Mouse (Mus musculus): ENCODE measurements at regions not wholly inside any gene's neighbourhood (a gene's known extent, or its start where the extent isn't known, plus 50 kb on each side); places are given as distances from the start of the nearest gene placed in this dataset.

GRCm38 (mm10) chr12:10275226-10275625 lies 94.5 kb upstream of the Nt5c1b start:
- no peak for DNase-seq

DNA sequence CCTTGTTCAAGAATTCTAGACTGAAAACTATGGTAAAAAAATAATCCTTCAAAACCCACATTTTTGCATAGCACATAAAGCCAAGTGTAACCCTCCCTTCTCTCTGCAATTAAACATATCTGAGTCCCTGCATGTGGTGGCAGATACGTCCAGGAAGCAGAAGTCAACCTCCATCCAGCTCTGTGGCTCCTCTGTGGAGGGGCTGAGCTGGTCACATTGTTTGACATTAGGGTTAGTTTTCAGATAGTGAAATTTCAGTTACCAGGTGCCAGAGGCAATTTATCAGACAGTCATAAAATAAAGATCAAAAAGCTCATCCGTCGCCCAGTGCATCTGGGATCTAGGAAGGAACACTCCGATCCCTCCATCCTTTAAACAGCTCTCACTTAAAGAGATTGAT lies 77.1 kb upstream of the Nt5c1b start:
- DNase-seq = no peak

GRCm38 (mm10) chr12:10305970-10306369 lies 63.8 kb upstream of the Nt5c1b start:
- DNase-seq = no peak

All from cerebellum, postnatal 36 days (tissue).